Mouse (Mus musculus) ovary, postnatal 36 days (tissue): ENCODE data around the gene Fam210b.
"Not testable (repeated sequence)": the region's sequence is repeated elsewhere in the genome, so short reads cannot be mapped to it uniquely, and the experiment has no call there.

ENCODE experiments used
- DNase-seq: peaks from one replicate; pipeline ENCODE4 v3.0.0; 2022; ENCODE audit warnings: low spot score, mixed read lengths

The Fam210b gene

DNA sequence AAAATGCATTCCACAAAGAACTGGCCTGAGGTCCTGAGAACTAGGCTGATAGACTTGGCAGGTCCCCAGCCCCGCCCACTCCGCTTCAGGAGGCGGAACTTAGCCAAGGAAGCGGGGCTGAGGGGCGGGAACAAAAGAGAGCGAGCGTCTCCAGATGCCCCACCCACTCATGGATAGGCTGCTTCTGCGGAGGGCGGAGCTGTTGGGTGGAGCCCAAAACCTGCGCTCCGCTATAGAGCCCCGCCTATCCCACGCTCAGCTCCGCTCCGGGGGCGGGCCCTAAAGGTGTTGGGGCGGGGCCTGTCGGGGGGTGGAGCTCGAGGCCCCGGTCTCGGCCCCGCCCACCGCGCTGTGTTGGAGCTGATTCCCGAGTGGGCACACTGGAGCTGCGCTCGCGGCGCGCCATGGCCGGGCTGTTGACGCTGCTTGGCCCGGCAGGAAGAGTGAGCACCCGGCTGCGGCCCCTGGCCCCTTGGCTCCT lies at the start of gene Fam210b:
Gene Fam210b, plus strand, starts transcription at position 308 of the 481 bp plus-strand sequence.
- DNase-seq = peak; percentile 95

- DNase-seq = no peak
Measured at GRCm38 (mm10) chr2:172298083-172298482, 47.3 kb upstream of the Fam210b start.

GRCm38 (mm10) chr2:172298542-172298941 lies 46.8 kb upstream of the Fam210b start:
- DNase-seq = no peak

GRCm38 (mm10) chr2:172299126-172299921 lies 46.0 kb upstream of the Fam210b start:
- DNase-seq = no peak

DNA sequence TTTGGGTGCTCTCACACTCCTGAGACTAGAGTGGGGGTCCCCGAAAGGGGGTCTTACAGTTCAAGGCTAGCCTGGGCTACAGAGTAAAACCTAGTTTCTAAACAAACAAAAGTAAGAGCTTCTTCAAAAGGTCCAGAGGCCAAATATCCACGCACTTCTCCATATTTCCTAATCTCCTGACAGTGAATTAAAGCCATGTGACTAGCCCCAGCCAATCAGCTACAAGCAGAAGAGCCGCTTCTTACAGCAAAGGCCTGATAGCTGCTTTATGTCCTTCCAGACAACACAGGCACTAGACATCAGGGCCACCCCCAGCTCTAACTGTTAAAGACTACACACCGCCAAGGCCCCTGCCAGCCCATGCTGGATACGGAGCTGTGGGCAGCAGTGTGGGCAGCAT lies 43.0 kb upstream of the Fam210b start:
- DNase-seq = no peak

DNA sequence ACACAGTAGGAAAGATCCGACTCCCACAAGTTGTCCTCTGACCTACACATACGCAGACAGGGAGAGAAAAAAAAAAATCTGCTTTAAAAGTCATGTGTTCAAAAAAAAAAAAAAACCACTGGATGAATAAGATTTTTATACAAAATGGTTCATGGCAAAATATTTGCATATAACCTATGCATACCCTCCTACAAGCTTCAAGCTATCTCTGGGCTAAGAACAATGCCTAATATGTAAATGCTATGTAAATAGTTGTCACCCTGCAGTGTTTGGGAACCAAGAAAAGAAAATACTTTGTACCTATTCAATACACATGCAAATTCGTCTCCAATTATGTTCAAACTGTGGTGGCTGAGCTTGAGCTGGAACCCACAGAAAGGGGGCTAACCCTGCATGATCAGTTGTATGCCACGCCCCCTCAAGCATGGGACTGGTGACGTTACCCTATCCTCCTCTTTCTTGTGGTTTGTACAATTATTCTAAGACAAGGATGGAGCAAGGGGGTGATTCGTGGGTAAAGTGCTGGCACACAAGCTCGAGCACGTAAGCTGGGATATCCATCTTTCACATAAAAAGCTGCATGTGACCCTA lies 41.2 kb upstream of the Fam210b start:
- no peak for DNase-seq

- DNase-seq = not testable (repeated sequence)
Measured at GRCm38 (mm10) chr2:172305546-172305945, 39.8 kb upstream of the Fam210b start.

GRCm38 (mm10) chr2:172306544-172306943 lies 38.8 kb upstream of the Fam210b start:
- no peak for DNase-seq

- DNase-seq = no peak
Measured at GRCm38 (mm10) chr2:172311731-172312130, 33.6 kb upstream of the Fam210b start.

DNA sequence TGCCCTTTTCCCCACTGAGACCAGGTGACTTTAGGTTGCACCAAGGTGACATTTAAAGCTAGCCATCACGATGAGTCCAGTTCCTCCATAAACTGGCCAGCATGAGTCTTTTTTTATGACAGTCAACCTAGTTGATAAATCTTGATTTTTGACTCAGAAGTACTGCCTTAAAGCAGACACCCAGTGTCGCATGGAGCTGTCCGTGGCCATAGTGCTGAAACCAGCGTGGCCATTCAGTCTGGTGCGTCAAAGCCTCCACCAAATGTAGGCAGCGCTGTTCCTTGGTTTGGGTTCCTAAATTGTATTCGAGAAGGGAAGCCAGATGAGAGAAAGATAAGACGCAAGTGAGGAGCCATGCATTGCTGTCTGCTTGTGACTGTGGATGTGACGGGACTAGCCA lies 24.5 kb upstream of the Fam210b start:
- peak; percentile 74 for DNase-seq

DNA sequence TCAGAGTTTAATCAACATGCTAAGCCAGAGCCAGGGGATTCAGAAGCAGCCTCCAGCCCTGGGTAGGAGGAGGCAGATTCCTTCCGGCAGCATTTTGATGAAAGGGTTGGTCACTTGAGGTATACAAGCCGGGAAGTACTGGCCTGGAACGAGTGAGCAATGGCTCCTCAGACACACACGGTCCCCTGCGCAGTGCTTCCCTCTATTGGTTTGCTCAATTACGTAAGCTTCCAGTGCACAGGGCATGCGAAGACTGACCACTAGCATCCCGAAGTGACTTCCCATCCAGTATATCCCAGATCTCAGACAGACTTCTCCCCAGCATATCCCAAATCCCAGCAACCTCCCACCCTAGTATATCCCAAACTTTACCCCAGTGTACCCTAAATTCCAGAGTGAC lies 17.1 kb upstream of the Fam210b start:
- no peak for DNase-seq

- peak; percentile 43 for DNase-seq
Measured at GRCm38 (mm10) chr2:172329179-172329578, 16.2 kb upstream of the Fam210b start.

DNA sequence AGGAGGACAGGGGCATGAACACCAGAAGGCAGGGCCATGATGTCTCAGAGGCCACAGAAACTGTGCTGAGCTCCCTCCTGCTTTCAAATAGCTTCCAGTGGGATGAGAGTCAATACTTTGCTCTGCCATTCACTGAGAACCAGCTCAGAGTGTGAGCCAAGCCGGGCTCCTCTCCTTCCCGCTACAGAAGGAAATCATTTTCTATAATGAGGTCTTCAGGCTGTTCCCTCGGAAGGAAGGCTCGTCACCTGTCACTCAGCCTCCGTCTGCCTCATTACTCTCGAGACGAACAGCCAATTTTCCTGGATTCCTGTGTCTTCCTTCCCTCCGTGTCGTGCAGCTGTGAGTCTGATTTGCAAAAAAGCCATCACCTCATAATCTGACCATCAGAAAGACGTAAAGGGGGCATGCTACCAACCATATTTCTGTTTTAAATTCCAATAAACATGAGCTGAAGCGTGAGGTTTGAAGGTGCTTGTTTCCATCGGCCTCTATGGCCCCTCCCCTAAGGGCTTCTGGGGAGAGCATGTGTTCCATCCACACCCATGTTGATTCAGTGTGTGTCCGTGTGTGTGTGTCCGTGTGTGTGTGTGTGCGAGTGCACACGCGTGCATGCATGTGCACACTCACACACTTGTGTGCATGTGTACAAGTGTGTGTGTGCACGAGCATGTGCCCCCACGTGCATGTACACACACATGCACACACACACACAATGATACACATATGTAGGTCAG lies 7.0 kb upstream of the Fam210b start:
- DNase-seq = no peak

DNA sequence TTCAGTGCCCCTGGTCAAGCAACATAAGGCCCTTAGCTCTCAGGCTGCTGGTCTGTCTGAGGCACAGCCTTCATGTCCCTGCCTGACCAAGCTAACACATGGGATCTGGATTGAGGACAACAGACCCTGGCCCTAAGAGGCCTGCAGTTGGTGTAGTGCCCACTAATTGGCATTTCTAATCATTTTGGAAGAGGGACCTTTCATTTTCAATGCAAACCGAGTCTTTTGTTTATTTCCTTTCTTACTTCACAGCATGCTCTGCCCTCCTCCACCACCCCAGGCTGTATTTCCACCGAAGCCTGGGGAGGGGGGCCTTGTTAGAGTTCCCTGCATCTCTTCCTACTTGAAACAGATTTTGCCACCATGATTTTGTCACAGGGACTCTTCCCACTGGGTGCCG lies 4.4 kb upstream of the Fam210b start:
- DNase-seq = no peak

DNA sequence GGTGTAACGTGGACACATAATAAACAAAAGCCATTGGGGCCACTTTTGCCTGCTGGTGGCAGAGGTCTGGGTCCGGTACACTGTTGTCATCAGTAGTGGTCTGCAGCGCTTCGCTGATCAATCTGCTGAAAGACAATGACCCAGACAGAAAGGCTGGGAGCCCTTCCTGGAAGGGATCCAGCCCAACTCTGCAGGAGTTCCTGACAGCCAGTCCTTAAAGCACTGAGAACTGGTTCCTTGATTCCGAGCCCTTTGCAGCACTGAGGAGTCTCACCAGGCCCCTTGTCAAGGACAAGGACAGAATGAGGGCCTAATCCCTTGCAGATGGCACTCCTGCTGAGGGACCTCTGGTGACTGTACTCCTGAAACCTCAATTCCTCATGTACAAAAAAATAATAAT lies 3.8 kb upstream of the Fam210b start:
- DNase-seq = no peak

DNA sequence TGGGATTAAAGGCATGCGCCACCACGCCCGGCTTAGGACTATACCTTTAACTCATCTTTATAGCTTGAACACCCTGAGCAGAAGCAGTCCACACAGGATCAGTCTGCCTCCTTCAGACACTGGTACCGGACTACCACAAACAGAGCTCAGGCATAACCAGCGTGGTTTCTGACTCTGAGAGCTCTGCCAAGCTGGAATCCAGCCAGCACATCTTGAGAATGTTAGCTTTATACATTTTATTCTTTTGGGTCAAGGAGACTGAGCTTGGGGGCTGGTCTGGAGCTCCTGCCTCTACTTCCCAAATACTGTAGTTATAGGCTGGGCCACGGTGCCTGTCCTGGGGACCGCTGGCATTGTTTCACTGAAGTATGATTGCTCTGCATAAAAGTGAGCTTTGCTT lies 1.6 kb upstream of the Fam210b start:
- no peak for DNase-seq

- DNase-seq = no peak
Measured at GRCm38 (mm10) chr2:172344669-172345068, 696 bp upstream of the Fam210b start.

DNA sequence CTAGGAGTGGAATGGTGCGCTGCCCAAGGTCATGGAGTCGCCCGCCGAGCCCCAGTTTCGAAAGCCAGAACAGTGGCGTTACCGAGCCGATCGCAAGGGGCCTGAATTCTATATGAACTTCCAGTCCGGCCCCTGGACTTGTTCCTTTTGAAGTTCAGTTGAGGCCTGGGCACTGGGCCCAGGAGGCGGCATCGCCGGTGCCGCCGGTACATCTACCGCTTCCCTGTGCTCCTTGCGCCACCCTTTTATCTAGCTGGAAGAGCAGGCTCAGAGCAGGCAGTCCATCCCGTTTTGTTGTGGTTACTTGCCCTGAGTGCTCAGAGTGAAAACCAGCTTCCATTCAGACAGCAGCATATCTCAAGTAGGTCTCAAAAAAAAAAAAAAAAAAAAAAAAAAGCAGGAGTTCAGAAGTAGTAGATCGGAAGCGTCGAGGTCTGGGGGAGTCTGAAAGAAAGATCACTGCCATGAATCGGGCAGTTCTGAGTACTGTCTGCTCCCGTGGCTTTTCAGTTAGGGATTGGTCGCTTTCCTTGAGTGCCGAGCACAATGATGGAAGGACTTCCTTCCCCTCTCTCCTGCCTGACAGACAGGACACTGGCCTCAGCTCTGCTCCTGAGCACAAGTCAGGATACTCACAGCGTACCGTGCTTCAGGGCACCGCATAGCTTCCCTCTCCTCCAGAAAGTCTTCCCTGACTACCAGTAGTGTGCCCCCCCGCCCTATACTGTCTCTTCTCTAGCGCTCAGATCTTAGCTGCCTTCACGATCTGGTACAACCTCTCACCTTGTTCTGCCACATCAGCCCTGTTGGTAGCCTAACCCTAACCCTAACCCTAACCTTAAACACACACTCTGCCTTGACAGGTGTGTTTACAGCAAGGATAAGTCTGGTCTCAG lies 917 bp downstream of the Fam210b start:
- peak; percentile 43 for DNase-seq

GRCm38 (mm10) chr2:172346933-172347611 lies 1.7 kb downstream of the Fam210b start:
- no peak for DNase-seq

GRCm38 (mm10) chr2:172348297-172348950 lies 3.1 kb downstream of the Fam210b start:
- no peak for DNase-seq

DNA sequence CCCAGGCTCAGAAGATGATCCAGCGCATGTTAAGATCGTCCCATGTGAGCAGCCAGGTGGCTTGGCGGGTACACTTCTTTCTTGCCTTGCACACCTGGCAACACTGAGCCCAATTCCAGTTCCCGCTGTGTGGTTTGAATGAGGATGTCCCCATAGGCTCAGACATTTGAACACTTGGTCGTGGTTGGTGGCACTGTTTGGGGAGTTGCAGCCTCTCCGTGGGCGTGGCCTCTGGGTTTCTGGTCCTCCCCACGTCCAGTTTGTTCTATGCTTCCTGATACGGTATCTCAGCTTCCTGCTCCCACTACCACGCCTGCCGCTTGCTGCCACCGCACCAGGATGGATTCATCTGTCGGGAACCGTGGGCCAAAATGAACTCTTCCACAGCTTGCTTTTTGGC lies 4.4 kb downstream of the Fam210b start:
- DNase-seq = no peak
